Mouse (Mus musculus) olfactory bulb, adult 2 months (tissue): ENCODE measurements at regions not wholly inside any gene's neighbourhood (a gene's known extent, or its start where the extent isn't known, plus 50 kb on each side); places are given as distances from the start of the nearest gene placed in this dataset.

Source experiments
- H3K27ac ChIP-seq: fragments of 200-500 bp; 2 replicates; pipeline ENCODE4 v1.5.1; 2012; ENCODE audit warnings: low read depth, low read length; ENCODE audit not compliant: insufficient read depth
- H3K4me1 ChIP-seq: fragments of 200-500 bp; 2 replicates; pipeline ENCODE4 v1.6.1; 2012; ENCODE audit warnings: low read length; ENCODE audit not compliant: control insufficient read depth, insufficient read depth
- H3K4me3 ChIP-seq: fragments of 200-500 bp; 2 replicates; pipeline ENCODE4 v1.5.1; 2012; ENCODE audit warnings: mild to moderate bottlenecking, low read depth, low read length, moderate library complexity; ENCODE audit not compliant: insufficient read depth
- CTCF ChIP-seq: fragments of 200-500 bp; IDR thresholded peaks from 2 replicates; pipeline ENCODE4 v1.5.1; 2012; ENCODE audit warnings: low read depth, mild to moderate bottlenecking, low read length, moderate library complexity; ENCODE audit not compliant: insufficient read depth
- POLR2A ChIP-seq: fragments of 200-500 bp; IDR thresholded peaks from 2 replicates; pipeline ENCODE4 v1.6.1; 2012; ENCODE audit warnings: mild to moderate bottlenecking, low read depth, low read length, moderate library complexity; ENCODE audit not compliant: insufficient read depth
- WGBS: fragments of 180-500 bp; shearing (Covaris S2); methylation state at CpG from one replicate; pipeline ENCODE4 v1.1.7; 2018; 5-methylcytosine and 5-hydroxymethylcytosine counted together

DNA sequence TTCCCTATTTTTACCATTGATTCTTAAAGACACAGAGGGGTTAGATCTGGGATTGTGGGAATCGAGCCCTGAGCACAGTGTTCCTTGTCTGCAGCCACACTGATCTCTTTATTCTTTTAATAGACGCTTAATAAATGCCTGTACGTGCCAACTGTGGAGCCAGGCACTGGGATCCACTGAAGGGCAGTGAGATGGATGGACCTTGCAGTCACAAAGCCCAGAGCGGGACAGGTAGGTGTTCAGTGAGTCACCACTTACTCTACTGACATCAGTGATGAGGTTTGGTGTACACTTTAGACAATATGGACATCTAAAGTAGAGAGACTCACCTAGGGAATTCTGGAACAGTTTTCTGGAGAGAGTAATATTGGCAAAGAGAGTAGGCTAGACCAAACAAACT is 56.8 kb upstream of the Cnih3 start:
- Histone ChIP-seq H3K4me3 (no peak overlapping the region), H3K27ac (no peak overlapping the region), H3K4me1 (peaks cover 17% of the 10 kb centered on the region)
- WGBS = 70% methylated on average over 4 of the region's 4 CpGs
- no peak for TF ChIP-seq CTCF
- no peak for TF ChIP-seq POLR2A

DNA sequence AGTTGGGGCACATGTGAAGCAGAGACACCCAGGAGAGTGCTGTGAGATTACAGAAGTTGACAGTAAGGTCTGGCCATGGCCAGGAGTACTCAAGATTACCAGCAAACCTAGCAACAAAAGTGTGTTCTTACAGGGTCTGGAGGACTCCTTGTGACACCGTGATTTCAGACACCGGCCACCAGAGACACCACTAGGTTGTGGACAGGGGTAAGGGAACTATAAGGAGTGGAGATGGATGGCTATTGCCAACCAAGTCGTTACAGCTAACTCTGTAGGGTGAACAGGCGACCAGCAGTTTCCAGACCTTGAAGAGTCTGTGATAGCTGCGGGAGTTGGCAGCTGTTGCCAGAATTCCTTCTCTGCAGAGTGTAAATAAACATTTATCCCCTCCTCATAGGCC is 54.4 kb upstream of the Cnih3 start:
- H3K4me1 ChIP-seq = peaks cover 16% of the 10 kb centered on the region
- WGBS = 79% methylated on average over 5 of the region's 5 CpGs

GRCm38 (mm10) chr1:181299075-181299665 is 53.3 kb upstream of the Cnih3 start:
- Histone ChIP-seq H3K4me3 (no peak overlapping the region), H3K27ac (0 out of 2 replicates have a peak overlapping the region, but pooled peaks have one; percentile 5), H3K4me1 (peaks cover 14% of the 10 kb centered on the region)
- WGBS = 75% methylated on average over 14 of the region's 14 CpGs
- no peak for TF ChIP-seq POLR2A
- no peak for TF ChIP-seq CTCF

More for the DNA sequence above, 54.4 kb upstream of the Cnih3 start:
- no peak overlapping the region for H3K27ac ChIP-seq
- no peak for TF ChIP-seq POLR2A
- no peak for TF ChIP-seq CTCF
- no peak overlapping the region for H3K4me3 ChIP-seq

DNA sequence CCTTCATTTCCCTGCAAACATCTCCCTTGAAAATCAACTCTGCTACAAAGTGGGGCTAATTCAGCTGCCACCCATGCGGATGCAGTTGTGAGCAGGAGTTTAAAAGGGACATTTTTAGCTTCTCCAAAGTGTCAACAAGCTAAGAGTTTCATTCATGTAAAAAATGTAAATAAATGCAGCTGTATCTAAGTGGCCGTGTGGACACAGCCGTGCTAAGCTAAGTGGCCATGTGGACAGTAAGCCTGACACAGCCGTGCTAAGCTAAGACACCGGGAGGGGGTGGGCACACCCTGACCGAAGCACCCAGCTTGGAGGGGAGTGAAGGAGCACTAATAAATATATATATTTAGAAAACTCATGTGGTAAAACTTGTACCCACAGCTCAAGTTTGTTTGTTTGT is 52.6 kb upstream of the Cnih3 start:
- Histone ChIP-seq H3K27ac (no peak overlapping the region), H3K4me3 (no peak overlapping the region), H3K4me1 (peaks cover 14% of the 10 kb centered on the region)
- TF ChIP-seq CTCF (no peak), POLR2A (no peak)
- WGBS = 41% methylated on average over 6 of the region's 6 CpGs

GRCm38 (mm10) chr1:181302151-181302550 is 50.3 kb upstream of the Cnih3 start:
- Histone ChIP-seq H3K4me1 (peaks cover 14% of the 10 kb centered on the region), H3K4me3 (no peak overlapping the region), H3K27ac (no peak overlapping the region)
- 96% methylated on average over 17 of the region's 17 CpGs for WGBS
- TF ChIP-seq POLR2A (no peak), CTCF (no peak)
